Mouse (Mus musculus) lung, adult 2 months (tissue): ENCODE measurements at regions not wholly inside any gene's neighbourhood (a gene's known extent, or its start where the extent isn't known, plus 50 kb on each side); places are given as distances from the start of the nearest gene placed in this dataset.

Source experiments
- DNase-seq: peaks from one replicate; pipeline ENCODE4 v3.0.0; 2022
- H3K4me1 ChIP-seq: fragments of 200-500 bp; 2 replicates; pipeline ENCODE4 v1.6.1; 2011; ENCODE audit warnings: low read length; ENCODE audit not compliant: control insufficient read depth, insufficient read depth
- H3K4me3 ChIP-seq: fragments of 200-500 bp; replicated peaks from 2 replicates; pipeline ENCODE3; 2011; ENCODE audit warnings: low read depth, mild to moderate bottlenecking, control low read depth, low read length; ENCODE audit errors: extremely low read depth
- CTCF ChIP-seq: fragments of 200-500 bp; IDR thresholded peaks from 2 replicates; pipeline ENCODE4 v1.5.1; 2011; ENCODE audit warnings: mild to moderate bottlenecking, low read length, control low read depth; ENCODE audit not compliant: insufficient read depth
- POLR2A ChIP-seq: fragments of 200-500 bp; IDR thresholded peaks from 2 replicates; pipeline ENCODE4 v1.6.1; 2011; ENCODE audit warnings: low read depth, mild to moderate bottlenecking, control low read depth, low read length, borderline replicate concordance; ENCODE audit errors: extremely low read depth
- WGBS: fragments of 180-500 bp; shearing (Covaris S2); methylation state at CpG from one replicate; pipeline ENCODE4 v1.1.7; 2018; 5-methylcytosine and 5-hydroxymethylcytosine counted together

DNA sequence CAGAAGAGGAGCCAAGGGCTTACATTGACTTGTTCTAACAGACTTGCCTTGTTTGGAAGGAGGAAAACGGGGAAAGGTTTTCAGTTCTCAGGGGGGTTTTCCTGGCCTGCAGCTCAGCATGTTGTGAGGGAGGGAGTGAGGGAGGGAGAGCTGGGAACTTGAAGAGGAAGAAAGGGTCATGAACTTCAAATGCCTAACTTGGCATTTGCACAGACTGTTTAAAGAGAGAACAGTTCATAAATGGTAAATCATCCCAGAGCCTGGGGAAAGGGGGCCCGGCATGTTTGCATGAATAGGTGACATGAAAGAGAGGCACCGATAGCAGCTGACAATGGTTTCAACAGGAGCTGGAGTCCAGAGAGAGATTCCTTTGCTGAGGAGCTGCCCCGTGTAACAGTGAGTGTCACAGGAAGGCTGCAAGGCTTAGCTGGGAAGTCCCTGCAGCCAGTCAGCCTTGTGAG, 51.3 kb upstream of the Cxcr4 start:
- no peak for DNase-seq
- no peak for TF ChIP-seq POLR2A
- no peak for TF ChIP-seq CTCF
- 26% methylated on average over 4 of the region's 4 CpGs for WGBS
- no peak overlapping the region for H3K4me3 ChIP-seq
- no peaks in the 10 kb centered on the region for H3K4me1 ChIP-seq

DNA sequence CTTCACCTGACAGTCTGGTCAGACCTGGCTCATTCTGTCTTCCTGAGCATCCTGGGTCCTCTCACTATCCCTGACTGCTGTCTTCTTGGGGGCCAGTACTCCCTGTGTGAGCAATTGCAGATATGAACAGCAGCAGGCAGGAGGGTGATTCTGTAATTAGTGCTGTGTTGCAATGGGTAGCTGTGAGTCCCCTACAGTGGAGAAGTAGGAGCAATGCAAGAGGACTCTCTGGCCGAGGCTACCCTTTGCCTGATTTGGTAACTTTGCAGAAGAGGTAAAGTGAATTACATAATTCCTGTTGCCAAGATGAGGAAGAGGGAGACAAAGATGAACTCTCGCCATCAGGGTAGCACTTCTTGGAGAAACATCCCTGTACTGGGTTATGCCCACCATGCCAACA, 50.1 kb upstream of the Cxcr4 start:
- H3K4me3 ChIP-seq: no peak overlapping the region
- H3K4me1 ChIP-seq: no peaks in the 10 kb centered on the region
- WGBS: 82% methylated on average over 2 of the region's 2 CpGs
- no peak for DNase-seq
- no peak for TF ChIP-seq POLR2A
- no peak for TF ChIP-seq CTCF
